Mouse (Mus musculus) embryonic facial prominence, embryonic 14.5 days (tissue): ENCODE data around the gene Ube2g2. TPM values are rescaled to one million over a fixed set of nuclear protein-coding genes. Genes with fewer than 3 reads are reported as not detected.

ENCODE experiments used
- ATAC-seq: fragments of 200-750 bp; cut with Nextera tagmentation; 2 replicates; pipeline ENCODE4 v1.8.0; 2017; ENCODE audit warnings: low read depth, moderate number of reproducible peaks, moderate TSS enrichment
- DNase-seq: peaks from one replicate; pipeline ENCODE4 v3.0.0-alpha.2; 2015; ENCODE audit warnings: low spot score
- H3K27ac ChIP-seq: fragments of 300-500 bp; sonication (generic); replicated peaks from 2 replicates; pipeline ENCODE4 v1.5.1; 2014; ENCODE audit warnings: low read depth, mild to moderate bottlenecking, low read length, moderate library complexity
- H3K27me3 ChIP-seq: fragments of 300-500 bp; sonication (generic); replicated peaks from 2 replicates; pipeline ENCODE4 v1.6.1; 2014; ENCODE audit warnings: low read length; ENCODE audit not compliant: control insufficient read depth, insufficient read depth
- H3K36me3 ChIP-seq: fragments of 300-500 bp; sonication (generic); 2 replicates; pipeline ENCODE4 v1.6.1; 2014; ENCODE audit warnings: low read length, mixed read lengths; ENCODE audit not compliant: control insufficient read depth, insufficient read depth
- H3K4me1 ChIP-seq: fragments of 300-500 bp; sonication (generic); 2 replicates; pipeline ENCODE4 v1.6.1; 2014; ENCODE audit warnings: antibody characterized with exemption, low read length; ENCODE audit not compliant: control insufficient read depth, insufficient read depth
- H3K4me2 ChIP-seq: fragments of 300-500 bp; sonication (generic); 2 replicates; pipeline ENCODE4 v1.6.1; 2014; ENCODE audit warnings: low read depth, mild to moderate bottlenecking, low read length, moderate library complexity, mixed read lengths
- H3K4me3 ChIP-seq: fragments of 300-500 bp; sonication (generic); 2 replicates; pipeline ENCODE4 v1.5.1; 2014; ENCODE audit warnings: low read depth, mild to moderate bottlenecking, low read length
- H3K9ac ChIP-seq: fragments of 300-500 bp; sonication (generic); 2 replicates; pipeline ENCODE4 v1.6.1; 2014; ENCODE audit warnings: low read depth, mild to moderate bottlenecking, low read length, moderate library complexity, mixed read lengths
- H3K9me3 ChIP-seq: fragments of 300-500 bp; sonication (generic); 2 replicates; pipeline ENCODE4 v1.6.1; 2016; ENCODE audit warnings: low read length; ENCODE audit not compliant: control insufficient read depth
- WGBS: fragments of 180-500 bp; shearing (Covaris S2); extraction: QIAGEN DNeasy Blood & Tissue Kit; methylation state at CpG from one replicate; pipeline ENCODE4 v1.1.7; 2014; 5-methylcytosine and 5-hydroxymethylcytosine counted together
- polyA plus RNA-seq: library from polyadenylated mRNA; unstranded; fragments of >200 nt; fragmentation: Nextera tagmentation; extraction: Ambion mirVana; gene quantifications from 2 replicates; pipeline ENCODE4 v1.2.1, GENCODE M21; 2014

Gene Ube2g2
- polyA plus RNA-seq, 1 experiment from 2014 or later: 66.1 TPM

GRCm38 (mm10) chr10:77613409-77613808, 8.7 kb upstream of the Ube2g2 start:
- Histone ChIP-seq H3K4me3 (no peak overlapping the region), H3K27ac (0 out of 2 replicates have a peak overlapping the region, but pooled peaks have one; percentile 6), H3K36me3 (peaks cover 86% of the 10 kb centered on the region), H3K27me3 (no peaks in the 10 kb centered on the region), H3K9ac (no peak overlapping the region), H3K9me3 (no peaks in the 10 kb centered on the region), H3K4me2 (no peak overlapping the region), H3K4me1 (no peaks in the 10 kb centered on the region)
- WGBS: 80% methylated on average over 3 of the region's 3 CpGs
- DNase-seq: no peak
- ATAC-seq: no peak

GRCm38 (mm10) chr10:77615647-77616046, 6.4 kb upstream of the Ube2g2 start:
- Histone ChIP-seq H3K9ac (no peak overlapping the region), H3K27me3 (no peaks in the 10 kb centered on the region), H3K9me3 (no peaks in the 10 kb centered on the region), H3K4me1 (no peaks in the 10 kb centered on the region), H3K36me3 (peaks cover 72% of the 10 kb centered on the region), H3K27ac (no peak overlapping the region), H3K4me2 (no peak overlapping the region), H3K4me3 (no peak overlapping the region)
- ATAC-seq (no peak), DNase-seq (no peak)
- 96% methylated on average over 8 of the region's 8 CpGs for WGBS

- H3K27ac ChIP-seq: no peak overlapping the region
- H3K4me2 ChIP-seq: no peak overlapping the region
- ATAC-seq (no peak), DNase-seq (no peak)
- WGBS: 91% methylated on average over 9 of the region's 9 CpGs
- H3K9me3 ChIP-seq: no peaks in the 10 kb centered on the region
- H3K9ac ChIP-seq: no peak overlapping the region
- no peaks in the 10 kb centered on the region for H3K27me3 ChIP-seq
- H3K36me3 ChIP-seq: peaks cover 67% of the 10 kb centered on the region
- no peak overlapping the region for H3K4me3 ChIP-seq
- no peaks in the 10 kb centered on the region for H3K4me1 ChIP-seq
Measured at GRCm38 (mm10) chr10:77616166-77616565, 5.9 kb upstream of the Ube2g2 start.

DNA sequence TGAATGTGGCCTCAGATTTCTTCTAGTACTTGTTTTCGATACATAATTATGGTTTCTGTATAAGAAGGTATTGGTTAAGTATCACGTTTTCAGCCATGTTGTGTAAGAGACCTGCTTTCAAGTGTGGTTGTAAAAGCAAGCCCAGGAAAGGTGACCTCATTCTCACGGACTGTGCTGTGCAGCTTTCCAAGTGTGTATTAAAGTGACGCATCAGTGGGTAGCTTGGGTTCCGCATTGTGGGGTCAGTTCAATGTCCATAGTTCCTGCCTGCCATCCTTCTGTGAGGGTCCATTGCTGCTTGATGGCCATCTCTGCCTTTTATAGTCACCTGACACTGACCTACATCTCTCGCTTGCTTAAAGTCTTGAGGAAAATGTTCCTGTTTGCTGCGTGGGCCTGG, 5.1 kb upstream of the Ube2g2 start:
- Histone ChIP-seq H3K4me3 (no peak overlapping the region), H3K36me3 (peaks cover 60% of the 10 kb centered on the region), H3K9ac (no peak overlapping the region), H3K4me2 (no peak overlapping the region), H3K9me3 (no peaks in the 10 kb centered on the region), H3K27ac (no peak overlapping the region), H3K27me3 (no peaks in the 10 kb centered on the region), H3K4me1 (no peaks in the 10 kb centered on the region)
- DNase-seq (no peak), ATAC-seq (no peak)
- 93% methylated on average over 7 of the region's 7 CpGs for WGBS

- peak overlapping the region; percentile 92 for H3K27ac ChIP-seq
- H3K9me3 ChIP-seq: no peaks in the 10 kb centered on the region
- H3K9ac ChIP-seq: peak overlapping the region; percentile 96
- H3K4me3 ChIP-seq: peak overlapping the region; percentile 98
- peaks cover 17% of the 10 kb centered on the region for H3K36me3 ChIP-seq
- no peak for DNase-seq
- no peaks in the 10 kb centered on the region for H3K27me3 ChIP-seq
- H3K4me1 ChIP-seq: peaks cover 17% of the 10 kb centered on the region
- 74% methylated on average over 8 of the region's 8 CpGs for WGBS
- no peak for ATAC-seq
- peak overlapping the region; percentile 84 for H3K4me2 ChIP-seq
Measured at GRCm38 (mm10) chr10:77621546-77621945, 529 bp upstream of the Ube2g2 start.

DNA sequence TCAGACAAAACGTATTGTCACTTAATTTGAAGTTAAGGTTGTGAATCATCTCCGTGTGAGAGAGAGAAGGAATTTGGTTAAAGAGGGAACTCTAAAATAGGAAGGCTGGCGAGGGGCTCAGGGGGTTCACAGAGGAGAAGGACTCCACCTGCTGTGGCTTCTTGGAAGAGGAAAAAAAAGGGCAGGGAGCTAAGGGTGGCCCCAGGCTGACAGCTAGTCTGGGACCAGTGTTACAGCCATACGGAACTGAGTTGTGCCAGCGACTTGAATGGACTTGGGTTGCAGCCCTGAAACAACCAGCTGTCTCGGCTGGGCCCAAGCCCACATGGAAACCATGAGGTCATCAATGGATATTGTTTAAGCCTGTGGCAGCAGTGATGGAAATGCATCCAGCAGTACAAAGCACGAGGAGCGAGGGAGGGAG, 1.0 kb downstream of the Ube2g2 start:
- Histone ChIP-seq H3K9me3 (no peaks in the 10 kb centered on the region), H3K27ac (peak overlapping the region; percentile 92; the same call in 1 of the 2 replicates), H3K4me2 (peak overlapping the region; percentile 84), H3K4me1 (peaks cover 17% of the 10 kb centered on the region), H3K27me3 (no peaks in the 10 kb centered on the region), H3K36me3 (0 out of 2 replicates have a peak, but pooled peaks cover 3% of the 10 kb centered on the region), H3K4me3 (peak overlapping the region; percentile 98), H3K9ac (peak overlapping the region; percentile 96)
- DNase-seq (peak; percentile 69), ATAC-seq (peak; percentile 13; the same call in 1 of the 2 replicates)
- 4% methylated on average over 8 of the region's 8 CpGs for WGBS

GRCm38 (mm10) chr10:77623639-77624400, 1.7 kb downstream of the Ube2g2 start:
- Histone ChIP-seq H3K4me2 (peak overlapping the region; percentile 84), H3K4me1 (peaks cover 17% of the 10 kb centered on the region), H3K9me3 (no peaks in the 10 kb centered on the region), H3K36me3 (0 out of 2 replicates have a peak, but pooled peaks cover 3% of the 10 kb centered on the region), H3K4me3 (peak overlapping the region; percentile 98), H3K9ac (peak overlapping the region; percentile 96), H3K27me3 (no peaks in the 10 kb centered on the region), H3K27ac (peak overlapping the region; percentile 44)
- ATAC-seq (no peak), DNase-seq (no peak)
- WGBS: 87% methylated on average over 10 of the region's 10 CpGs

DNA sequence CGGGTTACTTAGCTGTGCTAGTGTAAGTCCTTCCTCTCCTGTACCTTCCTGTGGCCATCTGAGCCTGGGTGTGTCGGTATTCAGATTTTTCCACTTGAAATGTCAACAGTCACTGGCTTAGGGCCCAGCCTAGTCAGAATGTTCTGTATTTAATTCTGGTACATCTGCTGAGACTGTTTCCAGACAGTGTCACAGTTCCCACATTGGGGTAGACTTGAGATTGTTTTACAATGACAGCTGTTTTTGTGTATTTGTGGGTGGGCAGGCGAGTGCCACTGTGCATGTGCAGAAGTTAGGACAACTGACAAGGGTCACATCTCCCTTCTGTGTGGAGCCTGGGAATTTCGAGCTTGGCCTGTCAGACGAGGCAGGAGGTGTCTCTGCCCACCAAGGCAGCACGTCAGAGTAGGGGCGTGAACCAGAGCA, 2.5 kb downstream of the Ube2g2 start:
- Histone ChIP-seq H3K9me3 (no peaks in the 10 kb centered on the region), H3K27ac (peak overlapping the region; percentile 44), H3K27me3 (no peaks in the 10 kb centered on the region), H3K9ac (peak overlapping the region; percentile 30; the same call in 1 of the 2 replicates), H3K4me1 (peaks cover 17% of the 10 kb centered on the region), H3K4me3 (no peak overlapping the region), H3K36me3 (0 out of 2 replicates have a peak, but pooled peaks cover 3% of the 10 kb centered on the region), H3K4me2 (0 out of 2 replicates have a peak overlapping the region, but pooled peaks have one; percentile 10)
- DNase-seq (peak; percentile 62), ATAC-seq (no peak)
- WGBS: 47% methylated on average over 7 of the region's 7 CpGs
